Mouse (Mus musculus): ENCODE data around the gene Cd300lb.
A peak's percentile ranks its signal among the peaks of the same experiment; 100 is the strongest.

The Cd300lb gene

DNA sequence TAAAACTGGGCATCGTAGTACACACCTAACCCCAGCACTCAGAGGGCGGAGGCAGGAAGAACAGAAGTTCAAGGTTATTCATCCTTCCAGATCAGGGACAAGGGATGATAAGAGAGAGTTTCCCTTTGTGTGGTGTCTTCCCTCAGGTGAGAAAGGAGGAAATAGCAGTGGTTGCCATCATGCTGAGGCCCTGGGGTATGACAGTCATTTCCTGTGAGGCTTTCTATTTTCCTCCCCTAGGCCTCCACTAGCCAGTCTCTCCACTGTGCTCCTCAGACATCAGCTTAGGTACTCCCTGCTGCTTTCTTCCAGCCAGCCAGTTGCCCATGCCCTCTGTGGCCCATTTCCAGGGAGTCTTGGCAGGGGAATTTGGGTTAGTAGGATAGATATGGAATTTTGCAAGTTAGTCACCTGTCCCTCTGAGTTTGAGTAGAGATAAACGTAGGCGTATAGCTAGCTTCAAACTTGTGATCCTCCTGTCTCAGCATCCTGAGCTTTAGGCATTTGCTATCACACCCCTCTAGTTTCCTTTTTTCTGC is 50.9 kb downstream of the Cd300lb start:
- DNase-seq, result no peak

DNA sequence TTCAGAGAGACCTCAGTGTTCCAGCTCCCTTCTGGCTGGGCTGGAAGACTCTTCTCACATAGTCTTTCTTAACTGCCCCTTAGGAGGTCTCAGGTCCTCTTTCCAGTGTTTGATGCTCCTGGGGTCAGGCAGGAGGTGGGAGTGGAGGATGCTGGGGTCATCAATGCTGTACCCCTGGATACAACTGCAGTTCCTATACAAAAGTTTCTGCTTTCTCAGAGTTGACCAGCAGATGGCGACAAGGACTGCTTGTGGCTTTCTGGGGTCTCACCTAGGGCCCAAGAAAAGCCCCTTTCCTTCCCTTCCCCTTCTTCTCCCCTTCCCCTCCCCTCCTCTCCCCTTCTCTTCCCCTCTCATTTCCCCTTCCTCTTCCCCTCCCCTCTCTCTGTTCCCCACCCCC is 53.6 kb downstream of the Cd300lb start:
- DNase-seq, result no peak

DNA sequence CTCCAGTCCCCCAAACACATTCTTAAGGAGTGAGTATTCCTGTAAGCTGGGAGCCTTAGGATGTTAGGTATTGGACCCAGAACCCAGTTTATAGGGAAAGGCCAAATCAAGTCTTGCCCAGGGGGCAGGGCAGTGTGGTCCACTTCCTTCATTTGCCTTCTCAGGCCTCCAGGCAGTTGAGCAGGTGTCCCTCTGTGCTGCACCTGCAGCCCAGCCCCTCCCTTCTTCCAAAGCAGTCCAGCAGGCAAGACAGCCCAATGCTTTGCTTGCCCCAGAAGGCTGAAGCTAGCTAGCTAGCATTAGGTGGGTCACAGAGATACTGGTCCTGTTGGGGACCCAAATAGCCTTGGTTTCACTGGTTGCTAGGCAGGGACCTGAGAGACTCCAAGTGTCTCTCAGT is 54.0 kb downstream of the Cd300lb start:
- DNase-seq, result no peak

DNA sequence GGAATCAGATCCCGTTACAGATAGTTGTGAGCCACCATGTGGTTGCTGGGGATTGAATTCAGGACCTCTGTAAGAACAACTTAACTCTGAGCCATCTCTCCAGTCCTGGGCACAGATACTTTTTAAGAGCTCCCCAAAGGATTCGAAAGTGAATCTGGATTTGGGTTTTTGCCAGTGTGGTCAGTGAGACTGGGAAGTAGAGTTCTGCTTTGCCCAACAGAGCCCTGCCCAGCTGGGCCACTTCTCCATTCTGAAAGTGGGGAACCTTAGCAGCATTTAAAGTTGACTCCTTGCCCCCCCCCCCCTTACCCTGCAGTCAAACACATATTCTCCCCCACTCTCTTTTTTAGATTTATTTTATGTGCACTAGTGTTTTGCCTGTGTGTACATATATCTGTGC is 54.5 kb downstream of the Cd300lb start:
- no peak for DNase-seq

DNA sequence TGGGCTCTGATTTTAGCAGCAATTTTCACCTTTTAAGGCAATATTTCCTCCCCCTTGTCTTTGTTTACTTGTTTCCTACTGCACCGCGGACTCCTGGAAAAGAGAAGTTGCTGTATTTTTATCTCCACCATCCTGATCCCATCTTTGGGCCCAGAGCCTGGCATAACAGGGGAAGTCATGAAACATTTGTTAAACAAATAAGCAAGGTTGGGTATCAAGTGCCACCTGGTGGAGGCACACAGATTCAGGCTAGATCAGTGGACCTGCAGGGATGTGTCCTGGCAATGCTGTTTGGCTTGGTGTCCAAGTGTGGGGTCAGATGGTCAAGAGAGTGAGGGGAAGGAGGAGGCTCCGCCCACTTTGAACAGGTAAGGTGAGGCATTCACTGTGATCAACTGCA is 57.0 kb downstream of the Cd300lb start:
- DNase-seq, result peak; percentile 23

DNA sequence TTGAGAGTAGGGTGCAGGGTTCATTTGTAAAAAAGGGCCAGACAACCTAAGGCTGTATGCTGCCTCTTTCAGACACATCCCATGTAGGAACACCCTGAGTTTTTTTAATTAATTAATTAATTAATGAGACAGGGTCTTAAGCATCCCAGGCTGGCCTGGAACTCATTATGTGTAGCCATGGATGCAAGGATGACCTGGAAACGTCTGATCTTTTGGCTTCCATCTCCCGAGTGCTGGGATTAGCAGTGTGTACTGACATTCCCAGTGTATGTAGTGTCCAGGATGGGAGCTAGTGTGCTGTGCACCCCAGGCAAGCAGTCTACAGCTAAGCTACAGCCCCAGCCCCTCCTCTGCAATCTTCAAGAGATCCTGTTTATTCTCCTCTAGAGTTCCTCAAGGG is 57.6 kb downstream of the Cd300lb start:
- DNase-seq, result no peak

DNA sequence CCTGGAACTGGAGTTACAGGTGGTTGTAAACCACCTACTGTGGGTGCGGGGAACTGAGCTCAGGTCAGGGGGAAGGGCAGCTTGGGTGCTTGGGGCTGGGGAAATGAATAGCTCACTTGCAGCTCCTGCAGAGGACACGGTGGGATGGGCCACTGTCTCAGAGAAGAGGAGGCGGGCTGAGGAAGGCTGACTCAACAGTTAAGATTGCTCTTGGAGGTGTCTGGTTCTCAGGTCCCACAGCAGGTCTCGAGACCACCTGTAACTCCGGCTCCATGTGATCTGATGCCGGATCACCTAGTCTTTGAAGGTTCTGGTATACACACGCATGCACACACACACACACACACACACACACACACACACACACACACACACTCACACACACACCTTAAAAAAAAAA is 58.0 kb downstream of the Cd300lb start:
- no peak for DNase-seq

DNA sequence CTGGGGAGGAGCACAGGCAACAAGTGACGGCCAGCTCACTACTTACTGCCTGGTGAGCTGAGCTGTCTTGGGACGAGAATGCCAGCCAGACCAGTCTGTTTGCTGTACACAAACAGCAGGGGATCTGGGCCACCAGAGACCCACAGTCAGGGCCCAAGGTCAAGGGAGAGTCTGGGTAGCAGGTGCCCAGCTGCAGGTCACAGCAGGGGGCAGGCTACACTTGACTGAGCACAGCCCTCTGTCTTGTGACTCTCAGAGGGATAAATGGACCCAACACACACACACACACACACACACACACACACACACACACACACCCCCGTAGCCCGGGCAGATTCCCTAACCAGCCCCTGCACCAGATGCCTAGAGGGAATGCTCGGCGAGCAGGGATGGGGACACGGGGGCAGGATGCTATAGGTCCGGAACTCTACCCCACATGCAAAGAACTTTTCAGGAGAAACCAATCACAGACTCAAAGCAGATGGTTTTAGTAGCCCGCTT is 58.8 kb downstream of the Cd300lb start:
- DNase-seq, result no peak

DNA sequence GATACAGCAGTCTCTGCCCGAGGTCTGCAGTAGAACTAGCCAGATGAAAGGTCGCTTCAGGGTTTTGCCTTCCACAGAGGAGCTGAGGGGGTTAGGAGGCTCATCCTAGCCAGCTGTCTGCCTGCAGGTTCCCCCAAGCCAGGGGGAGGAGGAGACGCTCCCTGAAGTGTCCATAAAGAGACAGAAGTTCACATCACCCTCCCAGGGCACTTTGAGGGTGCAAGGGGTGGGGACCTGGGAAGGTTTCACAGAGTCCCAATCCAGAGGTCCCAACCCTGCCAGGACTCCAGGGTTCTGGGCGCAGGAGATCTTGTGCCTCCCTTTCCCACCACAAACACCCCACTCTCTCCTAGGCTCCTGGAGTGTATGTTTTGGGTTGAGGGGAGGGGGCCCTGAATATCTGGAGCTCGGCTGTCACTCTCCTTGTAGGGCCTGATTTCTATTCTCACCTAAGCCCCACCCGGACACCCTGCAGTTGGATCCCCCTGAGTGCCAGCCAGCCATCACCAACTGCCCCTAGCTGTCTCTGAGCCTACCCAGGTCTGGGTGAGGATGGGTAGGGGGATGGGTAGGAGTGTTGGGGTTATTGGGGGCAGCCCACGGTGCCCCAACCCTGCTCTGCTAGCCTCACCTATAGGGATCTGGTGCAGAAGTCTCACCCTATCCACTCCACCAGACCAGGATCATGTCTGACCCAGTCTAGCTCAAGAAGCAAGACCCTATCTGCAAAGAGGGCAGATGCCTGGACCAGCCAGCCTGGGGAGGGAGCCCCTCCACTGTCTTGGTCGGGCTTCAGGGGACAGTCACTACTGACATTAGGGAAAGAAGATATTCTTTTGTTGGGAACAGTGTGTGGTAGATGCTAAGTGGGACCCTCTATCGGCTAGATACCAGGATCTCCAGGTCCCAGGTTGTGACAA is 59.7 kb downstream of the Cd300lb start:
- DNase-seq, result no peak

DNA sequence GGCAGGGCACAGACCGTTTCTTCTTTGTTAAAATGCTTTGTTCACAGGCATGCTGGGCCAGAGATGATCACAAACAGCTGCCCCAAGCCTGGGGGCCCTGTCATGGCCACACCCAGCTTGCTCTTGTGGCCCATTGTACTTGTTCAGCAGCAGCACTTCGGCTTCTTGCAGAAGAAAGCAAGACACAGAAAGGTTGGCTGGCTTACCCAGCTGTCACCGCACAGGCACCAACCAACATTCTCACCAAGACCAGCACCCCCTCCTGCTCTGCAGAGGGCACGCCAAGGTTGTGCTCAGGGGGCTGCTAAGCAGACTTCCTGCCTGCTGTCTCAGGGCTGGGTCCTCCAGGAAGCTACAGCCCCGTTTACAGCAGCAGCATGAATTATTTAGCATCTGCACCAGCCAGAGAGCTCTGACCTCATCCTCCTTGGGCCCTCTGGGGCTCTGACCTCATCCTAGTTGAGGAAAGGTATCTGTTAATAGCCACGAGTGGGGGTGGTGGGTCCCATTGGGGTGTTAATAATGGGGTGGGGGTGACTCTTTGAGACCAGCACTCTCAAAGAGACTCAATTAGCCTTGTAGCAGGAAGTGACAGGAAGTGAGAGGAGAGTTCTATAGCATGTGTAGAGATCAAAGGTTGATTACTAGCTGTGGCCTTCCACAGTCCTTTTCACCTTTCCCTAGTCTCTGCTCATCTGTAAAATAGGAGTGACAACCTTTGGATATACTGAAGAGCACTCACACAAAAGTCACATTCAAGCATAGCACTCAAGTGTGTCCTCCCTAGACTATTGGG is 61.0 kb downstream of the Cd300lb start:
- no peak for DNase-seq

Measured in right cerebral cortex, adult 18-20 months (tissue).